Mouse (Mus musculus): ENCODE measurements around the gene Ttc7b. TPM values are rescaled to one million over a fixed set of nuclear protein-coding genes. Genes with fewer than 3 reads are reported as not detected.

Gene Ttc7b
- polyA plus RNA-seq, 1 experiment from 2014 or later, result 1.2 TPM

- ATAC-seq (ENCODE audit: low read depth) (no peak), DNase-seq (no peak)
- Histone ChIP-seq H3K27ac (no peak overlapping the region), H3K4me2 (no peak overlapping the region), H3K9me3 (replicated peaks) (no peaks in the 10 kb centered on the region), H3K36me3 (no peaks in the 10 kb centered on the region), H3K4me3 (replicated peaks) (no peak overlapping the region), H3K4me1 (replicated peaks) (peaks cover 42% of the 10 kb centered on the region), H3K9ac (no peak overlapping the region), H3K27me3 (no peaks in the 10 kb centered on the region)
- 59% methylated on average over 4 of the region's 4 CpGs for WGBS (ENCODE audit: insufficient replicate concordance)
Measured at GRCm38 (mm10) chr12:100279898-100280297, 240.7 kb downstream of the Ttc7b start.

DNA sequence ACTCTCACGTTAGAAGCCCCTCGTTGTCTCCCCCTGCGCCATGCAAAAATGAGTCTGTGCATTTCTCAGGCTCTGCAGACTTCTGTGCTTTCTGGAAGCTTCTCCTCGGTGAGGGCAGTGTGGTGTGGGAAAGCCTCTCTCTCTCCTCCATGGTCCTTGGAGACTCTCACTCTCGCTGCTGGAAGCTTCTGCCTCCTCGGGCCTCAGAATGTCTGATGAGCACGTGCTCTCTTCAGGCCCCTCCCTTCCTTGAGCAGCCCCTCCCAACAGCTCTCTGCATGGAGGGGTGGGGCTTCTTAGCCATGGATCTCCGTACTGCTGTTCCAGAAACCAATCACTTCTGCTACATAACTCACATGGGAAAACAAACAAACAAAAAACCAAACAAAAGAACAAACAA is 242.3 kb downstream of the Ttc7b start:
- Histone ChIP-seq H3K4me2 (no peak overlapping the region), H3K9me3 (replicated peaks) (no peaks in the 10 kb centered on the region), H3K27ac (no peak overlapping the region), H3K4me3 (replicated peaks) (no peak overlapping the region), H3K27me3 (no peaks in the 10 kb centered on the region), H3K9ac (no peak overlapping the region), H3K4me1 (replicated peaks) (peaks cover 42% of the 10 kb centered on the region), H3K36me3 (no peaks in the 10 kb centered on the region)
- DNase-seq, result no peak
- WGBS (ENCODE audit: insufficient replicate concordance), result 30% methylated on average over 8 of the region's 8 CpGs
- peak; percentile 37; the same call in 1 of the 2 replicates for ATAC-seq (ENCODE audit: low read depth)

DNA sequence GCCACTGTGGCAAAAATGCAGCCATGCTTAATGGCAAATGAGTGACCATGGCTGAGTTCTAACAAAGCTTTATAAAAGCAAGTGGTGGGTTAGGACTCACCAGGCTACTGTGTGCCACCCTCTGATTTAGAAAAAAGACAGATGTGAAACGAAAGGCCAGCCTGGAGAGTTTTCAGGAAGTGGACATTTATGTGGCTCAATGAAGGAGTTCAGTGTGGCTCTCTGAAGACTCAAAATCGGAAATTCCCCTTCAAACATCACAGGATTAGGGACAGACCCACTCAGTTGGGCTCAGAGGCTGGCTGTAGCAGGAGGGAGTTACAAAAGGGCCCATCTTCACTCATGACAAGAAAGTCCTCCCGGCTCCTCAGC is 243.1 kb downstream of the Ttc7b start:
- 55% methylated on average over 3 of the region's 3 CpGs for WGBS (ENCODE audit: insufficient replicate concordance)

GRCm38 (mm10) chr12:100276607-100277533 is 243.8 kb downstream of the Ttc7b start:
- Histone ChIP-seq H3K9ac (no peak overlapping the region), H3K4me1 (replicated peaks) (peaks cover 29% of the 10 kb centered on the region), H3K9me3 (replicated peaks) (no peaks in the 10 kb centered on the region), H3K4me3 (replicated peaks) (no peak overlapping the region), H3K27me3 (no peaks in the 10 kb centered on the region), H3K36me3 (no peaks in the 10 kb centered on the region), H3K4me2 (0 out of 2 replicates have a peak overlapping the region, but pooled peaks have one; percentile 8), H3K27ac (no peak overlapping the region)
- WGBS (ENCODE audit: insufficient replicate concordance), result 20% methylated on average over 20 of the region's 20 CpGs
- ATAC-seq (ENCODE audit: low read depth), result peak; percentile 29; the same call in 1 of the 2 replicates
- DNase-seq, result peak; percentile 8

More for the DNA sequence above, 243.1 kb downstream of the Ttc7b start:
- H3K4me2 ChIP-seq, result no peak overlapping the region
- DNase-seq, result no peak
- no peak overlapping the region for H3K27ac ChIP-seq
- peaks cover 36% of the 10 kb centered on the region for H3K4me1 ChIP-seq (replicated peaks)
- H3K36me3 ChIP-seq, result no peaks in the 10 kb centered on the region
- ATAC-seq (ENCODE audit: low read depth), result no peak
- no peak overlapping the region for H3K4me3 ChIP-seq (replicated peaks)
- no peak overlapping the region for H3K9ac ChIP-seq
- H3K27me3 ChIP-seq, result no peaks in the 10 kb centered on the region
- H3K9me3 ChIP-seq (replicated peaks), result no peaks in the 10 kb centered on the region

GRCm38 (mm10) chr12:100275850-100276249 is 244.8 kb downstream of the Ttc7b start:
- Histone ChIP-seq H3K4me3 (replicated peaks) (no peak overlapping the region), H3K36me3 (no peaks in the 10 kb centered on the region), H3K27me3 (no peaks in the 10 kb centered on the region), H3K4me1 (replicated peaks) (peaks cover 22% of the 10 kb centered on the region), H3K9me3 (replicated peaks) (no peaks in the 10 kb centered on the region), H3K9ac (no peak overlapping the region), H3K4me2 (no peak overlapping the region), H3K27ac (no peak overlapping the region)
- 61% methylated on average over 5 of the region's 5 CpGs for WGBS (ENCODE audit: insufficient replicate concordance)
- no peak for ATAC-seq (ENCODE audit: low read depth)
- no peak for DNase-seq

DNA sequence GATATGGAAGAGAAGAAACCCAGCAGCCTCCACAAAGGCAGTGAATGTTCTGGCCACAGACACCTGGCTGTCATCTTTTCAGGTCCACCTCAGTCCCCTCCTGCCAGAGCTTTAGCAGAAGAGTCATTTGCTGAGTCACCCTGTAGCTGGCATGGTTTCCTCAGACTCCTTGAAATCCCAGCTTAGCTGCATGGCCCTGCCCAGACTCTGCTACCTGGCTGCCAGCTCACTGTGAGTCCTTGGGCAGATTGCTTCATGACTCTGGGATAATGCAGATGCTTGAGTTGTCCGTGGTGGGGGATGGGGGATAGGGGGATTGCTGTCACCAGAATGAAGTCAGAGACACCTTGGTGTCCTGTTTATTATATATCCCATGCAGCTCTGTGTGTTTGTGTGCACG is 247.6 kb downstream of the Ttc7b start:
- Histone ChIP-seq H3K36me3 (no peaks in the 10 kb centered on the region), H3K9ac (no peak overlapping the region), H3K27me3 (no peaks in the 10 kb centered on the region), H3K4me3 (replicated peaks) (no peak overlapping the region), H3K9me3 (replicated peaks) (no peaks in the 10 kb centered on the region), H3K4me1 (replicated peaks) (peaks cover 18% of the 10 kb centered on the region), H3K4me2 (no peak overlapping the region), H3K27ac (no peak overlapping the region)
- WGBS (ENCODE audit: insufficient replicate concordance), result 71% methylated on average over 2 of the region's 2 CpGs
- DNase-seq (no peak), ATAC-seq (ENCODE audit: low read depth) (no peak)

GRCm38 (mm10) chr12:100269967-100270662 is 250.5 kb downstream of the Ttc7b start:
- H3K4me3 ChIP-seq (replicated peaks), result no peak overlapping the region
- H3K4me1 ChIP-seq (replicated peaks), result no peaks in the 10 kb centered on the region
- DNase-seq, result no peak

DNA sequence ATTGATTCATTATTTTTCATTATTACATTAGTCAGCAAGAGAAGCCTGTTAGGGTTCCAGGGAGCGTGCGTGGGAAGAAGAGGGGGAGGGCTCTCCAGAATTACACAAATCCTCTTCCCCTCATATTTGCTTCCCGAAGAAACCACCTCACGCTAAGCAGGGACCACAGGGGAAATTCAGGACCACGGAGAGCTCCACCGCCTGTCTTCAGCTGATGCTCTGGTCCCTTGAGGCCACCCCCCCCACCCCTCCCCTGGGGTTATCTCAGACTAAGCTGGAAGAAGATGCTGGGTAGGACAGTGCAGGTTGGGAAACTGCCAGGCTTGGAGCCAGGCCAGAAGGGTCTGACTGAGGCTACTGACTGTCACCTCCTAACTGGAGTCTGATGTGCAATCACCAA is 252.6 kb downstream of the Ttc7b start:
- Histone ChIP-seq H3K4me3 (replicated peaks) (no peak overlapping the region), H3K27ac (no peak overlapping the region), H3K9me3 (replicated peaks) (no peaks in the 10 kb centered on the region), H3K36me3 (no peaks in the 10 kb centered on the region), H3K27me3 (no peaks in the 10 kb centered on the region), H3K4me1 (replicated peaks) (peaks cover 8% of the 10 kb centered on the region; the same call in 1 of the 2 replicates), H3K9ac (no peak overlapping the region), H3K4me2 (no peak overlapping the region)
- DNase-seq (peak; percentile 24), ATAC-seq (ENCODE audit: low read depth) (no peak)
- WGBS (ENCODE audit: insufficient replicate concordance), result 10% methylated on average over 6 of the region's 6 CpGs

More at GRCm38 (mm10) chr12:100269967-100270662, 250.5 kb downstream of the Ttc7b start:
- H3K27ac ChIP-seq, result no peak overlapping the region
- 56% methylated on average over 9 of the region's 9 CpGs for WGBS (ENCODE audit: insufficient replicate concordance)
- H3K36me3 ChIP-seq, result no peaks in the 10 kb centered on the region
- H3K9ac ChIP-seq, result no peak overlapping the region
- no peaks in the 10 kb centered on the region for H3K9me3 ChIP-seq (replicated peaks)
- no peak overlapping the region for H3K4me2 ChIP-seq
- no peak for ATAC-seq (ENCODE audit: low read depth)
- H3K27me3 ChIP-seq, result no peaks in the 10 kb centered on the region

GRCm38 (mm10) chr12:100265546-100266309 is 254.9 kb downstream of the Ttc7b start:
- no peaks in the 10 kb centered on the region for H3K27me3 ChIP-seq
- ATAC-seq (ENCODE audit: low read depth) (no peak), DNase-seq (no peak)
- no peak overlapping the region for H3K4me3 ChIP-seq (replicated peaks)
- H3K36me3 ChIP-seq, result no peaks in the 10 kb centered on the region
- no peak overlapping the region for H3K4me2 ChIP-seq
- no peak overlapping the region for H3K27ac ChIP-seq
- no peak overlapping the region for H3K9ac ChIP-seq
- no peaks in the 10 kb centered on the region for H3K9me3 ChIP-seq (replicated peaks)
- H3K4me1 ChIP-seq (replicated peaks), result peaks cover 8% of the 10 kb centered on the region; the same call in 1 of the 2 replicates
- WGBS (ENCODE audit: insufficient replicate concordance), result 55% methylated on average over 8 of the region's 9 CpGs

GRCm38 (mm10) chr12:100264941-100265340 is 255.7 kb downstream of the Ttc7b start:
- no peaks in the 10 kb centered on the region for H3K36me3 ChIP-seq
- no peaks in the 10 kb centered on the region for H3K27me3 ChIP-seq
- no peaks in the 10 kb centered on the region for H3K9me3 ChIP-seq (replicated peaks)
- no peak overlapping the region for H3K27ac ChIP-seq
- 60% methylated on average over 4 of the region's 4 CpGs for WGBS (ENCODE audit: insufficient replicate concordance)
- no peak overlapping the region for H3K9ac ChIP-seq
- no peak overlapping the region for H3K4me2 ChIP-seq
- no peak overlapping the region for H3K4me3 ChIP-seq (replicated peaks)
- DNase-seq (no peak), ATAC-seq (ENCODE audit: low read depth) (no peak)
- peaks cover 8% of the 10 kb centered on the region; the same call in 1 of the 2 replicates for H3K4me1 ChIP-seq (replicated peaks)

DNA sequence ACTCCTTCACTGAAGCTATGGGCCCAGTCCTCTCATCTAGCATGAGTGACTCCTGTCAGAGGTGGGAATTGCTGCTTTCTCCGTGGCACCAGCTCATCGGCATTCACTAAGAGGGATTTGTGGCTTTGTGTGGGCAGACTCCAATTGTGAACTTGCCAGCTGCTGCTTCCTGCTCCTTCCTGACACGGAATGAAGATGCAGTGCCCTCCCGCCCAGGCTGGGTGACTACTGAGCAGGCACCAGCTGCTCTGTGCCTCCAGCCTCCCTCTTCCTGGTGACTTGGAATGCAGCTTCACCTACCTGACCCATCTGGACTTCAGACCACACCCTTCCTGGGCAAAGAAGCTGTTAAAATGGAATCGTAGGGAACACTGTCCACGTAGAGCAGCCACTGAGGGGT is 257.8 kb downstream of the Ttc7b start:
- DNase-seq (no peak), ATAC-seq (ENCODE audit: low read depth) (no peak)
- 66% methylated on average over 6 of the region's 6 CpGs for WGBS (ENCODE audit: insufficient replicate concordance)
- Histone ChIP-seq H3K27ac (no peak overlapping the region), H3K9me3 (replicated peaks) (no peaks in the 10 kb centered on the region), H3K9ac (no peak overlapping the region), H3K4me3 (replicated peaks) (no peak overlapping the region), H3K4me2 (no peak overlapping the region), H3K27me3 (no peaks in the 10 kb centered on the region), H3K36me3 (no peaks in the 10 kb centered on the region), H3K4me1 (replicated peaks) (peaks cover 8% of the 10 kb centered on the region; the same call in 1 of the 2 replicates)
